In genomic region chr17:86150867-86151348, GRCm38 (mm10) we compare ENCODE assay signal across 8 mouse cellular contexts. TPM values are rescaled to one million over a fixed set of nuclear protein-coding genes. Genes with fewer than 3 reads are reported as not detected.
DNase-seq lines count a peak whose midpoint lies in the region; ATAC-seq lines count a peak whose summit lies in the region.

No protein-coding gene starts in this region.

- H3K4me3 ChIP-seq in intestine, embryonic 14.5 days (ENCODE audit: low read depth, low read length), result no peak overlapping the region

- no peaks in the 10 kb centered on the region for H3K4me1 ChIP-seq in intestine, embryonic 14.5 days (replicated peaks; ENCODE audit: control insufficient read depth, insufficient read depth, low read length)

- no peak overlapping the region for H3K27ac ChIP-seq in intestine, embryonic 14.5 days (ENCODE audit: low read depth)

- H3K4me2 ChIP-seq in intestine, embryonic 14.5 days (ENCODE audit: low read length), result no peak overlapping the region

- ATAC-seq in intestine, embryonic 14.5 days (replicated peaks; ENCODE audit: low FRiP score, low TSS enrichment, low read depth), result peak; percentile 87
- peak; percentile 92 for ATAC-seq in megakaryocyte, adult 5-6 weeks (ENCODE audit: poor library complexity, severe bottlenecking)

- 12% methylated on average over 5 of the region's 5 CpGs for WGBS in intestine, embryonic 14.5 days

- no peak overlapping the region for H3K9ac ChIP-seq in intestine, embryonic 14.5 days (ENCODE audit: low read length)

- no peaks in the 10 kb centered on the region for H3K9me3 ChIP-seq in intestine, embryonic 14.5 days (ENCODE audit: control insufficient read depth, low read length)

- DNase-seq in cerebellum, postnatal 10 days, result peak; percentile 76 to 83
- no peak for DNase-seq in cerebellum, adult 11 months
- peak; percentile 62 for DNase-seq in embryo, embryonic 11.5 days (ENCODE audit: low read depth, low spot score)
- peak; percentile 69 for DNase-seq in gastrocnemius, postnatal 25 days
- peak; percentile 78 for DNase-seq in intestine, embryonic 14.5 days (ENCODE audit: low spot score)
- peak; percentile 50 to 78 for DNase-seq in left cerebral cortex, adult 8-10 months (ENCODE audit: low spot score in 2 of 2)
- DNase-seq in right cerebral cortex, postnatal 14 days, result peak; percentile 59

- no peaks in the 10 kb centered on the region for H3K36me3 ChIP-seq in intestine, embryonic 14.5 days (ENCODE audit: control insufficient read depth, insufficient read depth, low read length)

- H3K27me3 ChIP-seq in intestine, embryonic 14.5 days (replicated peaks; ENCODE audit: control insufficient read depth, insufficient read depth, low read length), result no peaks in the 10 kb centered on the region

RNA-seq across cellular contexts. Expression of gene Srbd1, which starts 5.9 kb away (rescaled TPM):
- total RNA-seq in gastrocnemius, postnatal 25 days (2021), result 1 to 10 TPM; 4.7 to 5.3 TPM
- polyA plus RNA-seq in intestine, embryonic 14.5 days (2014; fragmentation: Nextera tagmentation; extraction: Ambion mirVana), result 7.5 and 9.4 TPM in 2 replicates
- 10 to 100 TPM; 12.3 to 15.3 (median 13.9) TPM for total RNA-seq in left cerebral cortex, adult 8-10 months (2022)
- 15.8 and 17.2 TPM in 2 replicates for total RNA-seq in megakaryocyte, adult 5-6 weeks (2015)
- 19.5 and 24.9 TPM in 2 replicates for total RNA-seq in megakaryocyte, adult 5-6 weeks (2017)

RNA-seq across cellular contexts. Expression of gene Prkce, which starts 16.7 kb away (rescaled TPM):
- 1 to 10 TPM; 6.9 to 7.4 TPM for total RNA-seq in gastrocnemius, postnatal 25 days (2021)
- polyA plus RNA-seq in intestine, embryonic 14.5 days (2014; fragmentation: Nextera tagmentation; extraction: Ambion mirVana), result 7.5 and 7.7 TPM in 2 replicates
- total RNA-seq in left cerebral cortex, adult 8-10 months (2022), result 100 to 1,000 TPM; 250 to 274 (median 263) TPM
- 7.3 and 8.1 TPM in 2 replicates for total RNA-seq in megakaryocyte, adult 5-6 weeks (2015)
- 3.5 and 13.3 TPM in 2 replicates for total RNA-seq in megakaryocyte, adult 5-6 weeks (2017)

Comparison
In these comparisons a context has a peak if more than half of its experiments do, and no peak if none do; other contexts are left out.
1. RNA of gene Prkce, which starts 16.7 kb away (total RNA-seq): 250 to 274 TPM in left cerebral cortex, adult 8-10 months; 3.5 to 13.3 TPM in megakaryocyte, adult 5-6 weeks and 6.9 to 7.4 TPM in gastrocnemius, postnatal 25 days; every median in the first group is over 10 times any median in the second.